Mouse (Mus musculus): Measurements from ENCODE around the gene Col27a1. TPM values are rescaled to one million over a fixed set of nuclear protein-coding genes. Genes with fewer than 3 reads are reported as not detected.

The Col27a1 gene
- polyA plus RNA-seq, 1 experiment from 2014 or later: 1.4 TPM

DNA sequence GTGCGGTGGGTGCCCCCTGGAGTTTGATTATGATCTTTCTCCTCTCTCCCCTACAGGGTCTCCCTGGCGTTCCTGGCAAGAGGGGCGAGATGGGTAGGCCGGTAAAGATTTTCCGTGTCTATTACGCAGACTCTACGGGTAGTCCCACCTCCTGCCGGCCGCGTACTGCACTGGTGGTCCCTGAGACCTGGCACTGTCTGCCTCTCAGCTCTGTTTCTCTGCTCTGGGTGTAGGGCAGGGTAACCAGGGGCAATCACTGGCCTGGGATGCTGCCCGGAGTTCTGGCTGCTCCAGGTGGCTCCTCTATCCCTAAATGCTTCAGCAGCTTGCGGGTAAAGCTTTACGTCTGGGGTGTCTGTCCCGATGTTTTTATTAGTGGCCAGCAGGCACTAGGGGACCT lies 44.3 kb downstream of the Col27a1 start:
- Histone ChIP-seq H3K4me2 (ENCODE audit: low read length) (no peak overlapping the region), H3K9me3 (ENCODE audit: control insufficient read depth, low read length) (no peaks in the 10 kb centered on the region), H3K4me3 (replicated peaks; ENCODE audit: low read depth, low read length) (no peak overlapping the region), H3K27me3 (ENCODE audit: control insufficient read depth, insufficient read depth, low read length) (no peaks in the 10 kb centered on the region), H3K27ac (replicated peaks; ENCODE audit: low read depth, low read length) (no peak overlapping the region), H3K4me1 (ENCODE audit: control insufficient read depth, insufficient read depth, low read length) (no peaks in the 10 kb centered on the region), H3K36me3 (ENCODE audit: control insufficient read depth, insufficient read depth, low read length) (no peaks in the 10 kb centered on the region), H3K9ac (replicated peaks; ENCODE audit: low read length) (no peak overlapping the region)
- ATAC-seq (ENCODE audit: low FRiP score, low TSS enrichment): no peak
- DNase-seq: no peak
- WGBS: 89% methylated on average over 14 of the region's 14 CpGs

DNA sequence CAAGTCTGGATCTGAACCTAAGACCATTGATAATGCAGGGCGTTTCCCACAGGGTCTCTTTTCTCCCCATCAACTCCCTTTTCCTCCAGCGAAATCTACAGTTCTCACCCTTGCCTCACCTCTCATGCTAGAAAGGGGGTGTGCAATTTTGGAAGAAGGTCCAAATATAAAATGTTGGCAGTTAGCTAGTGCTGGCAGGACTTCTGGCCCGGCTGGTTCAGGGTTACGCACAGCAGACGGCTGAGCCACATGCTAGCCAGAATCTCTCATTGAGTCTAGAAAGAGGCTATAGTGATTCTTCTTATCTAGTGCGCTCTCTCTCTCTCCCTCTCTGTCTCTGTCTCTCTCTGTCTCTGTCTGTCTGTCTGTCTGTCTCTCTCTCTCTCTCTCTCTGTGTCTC lies 45.3 kb downstream of the Col27a1 start:
- Histone ChIP-seq H3K27ac (replicated peaks; ENCODE audit: low read depth, low read length) (no peak overlapping the region), H3K4me3 (replicated peaks; ENCODE audit: low read depth, low read length) (no peak overlapping the region), H3K9ac (replicated peaks; ENCODE audit: low read length) (no peak overlapping the region), H3K27me3 (ENCODE audit: control insufficient read depth, insufficient read depth, low read length) (no peaks in the 10 kb centered on the region), H3K9me3 (ENCODE audit: control insufficient read depth, low read length) (no peaks in the 10 kb centered on the region), H3K4me2 (ENCODE audit: low read length) (no peak overlapping the region), H3K4me1 (ENCODE audit: control insufficient read depth, insufficient read depth, low read length) (no peaks in the 10 kb centered on the region), H3K36me3 (ENCODE audit: control insufficient read depth, insufficient read depth, low read length) (no peaks in the 10 kb centered on the region)
- WGBS: 94% methylated on average over 6 of the region's 6 CpGs
- ATAC-seq (ENCODE audit: low FRiP score, low TSS enrichment): no peak
- DNase-seq: no peak

DNA sequence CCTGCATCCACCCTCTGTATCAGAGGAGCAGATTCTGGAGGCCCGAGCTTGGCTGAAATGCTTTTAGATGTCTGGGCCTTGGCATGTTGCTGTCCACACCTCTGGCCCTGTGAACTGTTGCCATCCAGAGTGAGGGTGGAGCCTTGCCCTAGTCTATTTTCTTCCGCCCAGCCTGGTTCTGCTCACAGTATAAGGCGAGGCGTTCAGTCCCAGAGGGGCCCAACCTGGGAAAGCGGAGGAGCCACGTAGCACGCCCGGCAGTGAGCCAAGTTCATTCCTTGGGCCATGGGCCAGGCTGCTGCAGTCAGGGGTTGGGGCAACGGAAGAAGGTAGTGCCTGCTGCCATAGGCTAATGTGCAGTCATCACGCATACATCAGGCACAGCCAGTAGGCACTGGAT lies 46.7 kb downstream of the Col27a1 start:
- H3K9me3 ChIP-seq (ENCODE audit: control insufficient read depth, low read length): no peaks in the 10 kb centered on the region
- H3K27me3 ChIP-seq (ENCODE audit: control insufficient read depth, insufficient read depth, low read length): no peaks in the 10 kb centered on the region
- ATAC-seq (ENCODE audit: low FRiP score, low TSS enrichment): no peak
- H3K4me3 ChIP-seq (replicated peaks; ENCODE audit: low read depth, low read length): no peak overlapping the region
- WGBS: 89% methylated on average over 10 of the region's 10 CpGs
- no peak overlapping the region for H3K4me2 ChIP-seq (ENCODE audit: low read length)
- H3K27ac ChIP-seq (replicated peaks; ENCODE audit: low read depth, low read length): no peak overlapping the region
- DNase-seq: no peak
- no peaks in the 10 kb centered on the region for H3K36me3 ChIP-seq (ENCODE audit: control insufficient read depth, insufficient read depth, low read length)
- H3K4me1 ChIP-seq (ENCODE audit: control insufficient read depth, insufficient read depth, low read length): no peaks in the 10 kb centered on the region
- H3K9ac ChIP-seq (replicated peaks; ENCODE audit: low read length): no peak overlapping the region

DNA sequence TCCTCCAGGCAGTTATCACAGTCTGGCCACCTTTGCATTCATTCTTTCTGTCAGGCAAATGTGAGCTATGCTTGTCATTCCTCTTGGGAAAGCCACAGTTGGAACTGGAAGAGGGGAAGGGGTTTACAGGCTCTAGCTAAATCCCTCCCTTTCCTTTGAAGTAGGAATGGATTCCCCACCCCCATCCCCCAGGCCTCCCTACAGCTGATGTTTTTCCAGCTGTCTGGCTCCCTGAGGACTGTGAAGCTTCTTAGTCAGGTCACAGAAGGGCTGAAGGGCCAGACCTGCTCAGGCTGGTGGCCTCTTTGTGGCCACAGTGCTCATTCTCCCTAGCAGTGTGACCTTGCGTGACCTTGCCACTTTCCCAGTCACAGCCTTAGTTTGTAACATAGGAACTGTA lies 49.1 kb downstream of the Col27a1 start:
- no peak for ATAC-seq (ENCODE audit: low FRiP score, low TSS enrichment)
- Histone ChIP-seq H3K4me2 (ENCODE audit: low read length) (no peak overlapping the region), H3K4me3 (replicated peaks; ENCODE audit: low read depth, low read length) (no peak overlapping the region), H3K4me1 (ENCODE audit: control insufficient read depth, insufficient read depth, low read length) (no peaks in the 10 kb centered on the region), H3K36me3 (ENCODE audit: control insufficient read depth, insufficient read depth, low read length) (no peaks in the 10 kb centered on the region), H3K27ac (replicated peaks; ENCODE audit: low read depth, low read length) (no peak overlapping the region), H3K27me3 (ENCODE audit: control insufficient read depth, insufficient read depth, low read length) (no peaks in the 10 kb centered on the region), H3K9ac (replicated peaks; ENCODE audit: low read length) (no peak overlapping the region), H3K9me3 (ENCODE audit: control insufficient read depth, low read length) (no peaks in the 10 kb centered on the region)
- 60% methylated on average over 1 of the region's 1 CpGs for WGBS
- DNase-seq: peak; percentile 52

DNA sequence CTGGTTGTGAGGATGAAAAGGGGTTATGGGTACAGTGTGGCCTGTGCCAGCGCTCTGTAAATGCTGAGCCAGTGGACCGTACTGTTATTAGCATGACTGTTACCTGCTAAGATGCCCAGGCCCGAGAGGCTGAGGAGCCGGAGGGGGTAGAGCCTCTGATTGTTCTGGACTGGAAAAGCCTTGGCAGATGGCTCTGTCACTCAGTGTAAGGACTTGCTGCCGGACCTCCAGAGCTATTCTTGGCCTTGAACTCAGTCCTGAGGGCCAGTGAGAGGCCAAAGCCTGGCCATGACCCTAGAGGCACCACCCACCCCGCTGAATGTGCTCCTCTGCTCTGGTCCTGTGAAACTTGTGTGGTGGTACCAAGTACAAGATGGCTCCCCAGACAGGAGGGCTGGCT lies 52.5 kb downstream of the Col27a1 start:
- WGBS: 92% methylated on average over 6 of the region's 6 CpGs
- Histone ChIP-seq H3K9ac (replicated peaks; ENCODE audit: low read length) (no peak overlapping the region), H3K27me3 (ENCODE audit: control insufficient read depth, insufficient read depth, low read length) (no peaks in the 10 kb centered on the region), H3K36me3 (ENCODE audit: control insufficient read depth, insufficient read depth, low read length) (no peaks in the 10 kb centered on the region), H3K4me3 (replicated peaks; ENCODE audit: low read depth, low read length) (no peak overlapping the region), H3K4me1 (ENCODE audit: control insufficient read depth, insufficient read depth, low read length) (no peaks in the 10 kb centered on the region), H3K27ac (replicated peaks; ENCODE audit: low read depth, low read length) (no peak overlapping the region), H3K4me2 (ENCODE audit: low read length) (no peak overlapping the region), H3K9me3 (ENCODE audit: control insufficient read depth, low read length) (no peaks in the 10 kb centered on the region)
- no peak for DNase-seq
- ATAC-seq (ENCODE audit: low FRiP score, low TSS enrichment): no peak

DNA sequence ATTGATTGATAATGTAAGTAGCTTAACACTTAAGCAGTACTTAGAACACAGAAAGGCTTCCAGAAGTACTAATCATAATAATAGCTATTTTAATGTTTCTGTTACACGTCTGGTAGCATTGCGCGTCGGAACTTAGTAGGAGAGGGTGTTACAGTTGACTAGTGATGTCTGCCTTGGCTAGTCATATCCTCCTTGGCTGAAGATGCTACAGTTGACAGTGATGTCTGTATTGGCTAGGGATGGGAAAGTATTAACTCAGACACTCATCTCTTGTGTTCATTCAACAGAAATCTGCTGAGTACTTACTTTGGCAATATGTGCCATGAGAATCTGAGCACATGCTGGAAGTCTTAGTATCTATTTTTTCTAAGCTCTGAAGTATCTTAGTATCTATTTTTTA lies 53.3 kb downstream of the Col27a1 start:
- DNase-seq: no peak
- H3K9ac ChIP-seq (replicated peaks; ENCODE audit: low read length): no peak overlapping the region

DNA sequence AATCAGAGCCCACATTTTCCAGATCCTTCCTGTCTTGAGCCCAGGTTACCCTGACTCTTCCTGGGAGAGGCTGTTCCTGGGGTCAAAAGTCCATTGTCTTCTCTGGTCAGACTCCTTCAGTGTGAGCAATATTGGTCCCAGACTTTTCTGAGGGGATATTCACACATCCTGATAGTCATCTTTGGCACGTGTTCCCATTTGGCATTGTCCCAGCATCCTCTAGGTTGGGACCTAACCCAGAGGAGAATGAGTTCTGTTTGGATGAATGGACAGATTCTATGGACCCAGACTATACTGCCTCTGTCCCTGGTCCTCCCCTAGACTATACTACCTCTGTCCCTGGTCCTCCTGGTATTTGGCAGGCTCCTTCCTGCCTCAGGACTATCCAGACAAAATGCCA lies 53.8 kb downstream of the Col27a1 start:
- no peak overlapping the region for H3K27ac ChIP-seq (replicated peaks; ENCODE audit: low read depth, low read length)
- H3K36me3 ChIP-seq (ENCODE audit: control insufficient read depth, insufficient read depth, low read length): no peaks in the 10 kb centered on the region
- no peaks in the 10 kb centered on the region for H3K9me3 ChIP-seq (ENCODE audit: control insufficient read depth, low read length)
- H3K27me3 ChIP-seq (ENCODE audit: control insufficient read depth, insufficient read depth, low read length): no peaks in the 10 kb centered on the region
- 84% methylated on average over 1 of the region's 1 CpGs for WGBS
- DNase-seq (no peak), ATAC-seq (ENCODE audit: low FRiP score, low TSS enrichment) (no peak)
- H3K4me2 ChIP-seq (ENCODE audit: low read length): no peak overlapping the region
- no peak overlapping the region for H3K9ac ChIP-seq (replicated peaks; ENCODE audit: low read length)
- no peaks in the 10 kb centered on the region for H3K4me1 ChIP-seq (ENCODE audit: control insufficient read depth, insufficient read depth, low read length)
- no peak overlapping the region for H3K4me3 ChIP-seq (replicated peaks; ENCODE audit: low read depth, low read length)

More for the DNA sequence above, 53.3 kb downstream of the Col27a1 start:
- ATAC-seq (ENCODE audit: low FRiP score, low TSS enrichment): no peak
- Histone ChIP-seq H3K4me1 (ENCODE audit: control insufficient read depth, insufficient read depth, low read length) (no peaks in the 10 kb centered on the region), H3K36me3 (ENCODE audit: control insufficient read depth, insufficient read depth, low read length) (no peaks in the 10 kb centered on the region), H3K9me3 (ENCODE audit: control insufficient read depth, low read length) (no peaks in the 10 kb centered on the region), H3K4me2 (ENCODE audit: low read length) (no peak overlapping the region), H3K4me3 (replicated peaks; ENCODE audit: low read depth, low read length) (no peak overlapping the region), H3K27ac (replicated peaks; ENCODE audit: low read depth, low read length) (no peak overlapping the region), H3K27me3 (ENCODE audit: control insufficient read depth, insufficient read depth, low read length) (no peaks in the 10 kb centered on the region)
- WGBS: 97% methylated on average over 4 of the region's 4 CpGs

DNA sequence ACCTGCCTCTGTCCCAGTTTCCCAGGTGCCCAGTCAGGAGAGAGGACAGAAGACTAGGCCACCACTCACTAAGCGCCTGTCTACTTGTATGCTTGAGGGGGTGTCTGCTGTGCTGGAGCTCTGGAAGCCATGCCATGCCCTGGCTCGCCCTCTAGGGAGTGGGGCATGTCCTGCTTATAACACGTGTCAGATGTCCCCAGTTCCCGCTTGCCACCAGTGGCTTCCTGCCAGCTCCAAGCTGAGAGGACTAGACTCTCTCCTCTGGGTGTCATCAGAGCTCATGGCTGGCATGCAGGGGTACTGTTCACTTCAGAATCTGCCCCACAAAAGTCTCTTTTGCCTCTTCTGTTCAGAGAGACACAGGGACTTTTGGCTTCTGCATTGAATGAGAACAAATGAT lies 55.0 kb downstream of the Col27a1 start:
- no peak overlapping the region for H3K4me2 ChIP-seq (ENCODE audit: low read length)
- no peak for DNase-seq
- H3K4me3 ChIP-seq (replicated peaks; ENCODE audit: low read depth, low read length): no peak overlapping the region
- ATAC-seq (ENCODE audit: low FRiP score, low TSS enrichment): no peak
- no peaks in the 10 kb centered on the region for H3K9me3 ChIP-seq (ENCODE audit: control insufficient read depth, low read length)
- no peak overlapping the region for H3K9ac ChIP-seq (replicated peaks; ENCODE audit: low read length)
- no peaks in the 10 kb centered on the region for H3K4me1 ChIP-seq (ENCODE audit: control insufficient read depth, insufficient read depth, low read length)
- no peak overlapping the region for H3K27ac ChIP-seq (replicated peaks; ENCODE audit: low read depth, low read length)
- WGBS: 79% methylated on average over 4 of the region's 4 CpGs
- no peaks in the 10 kb centered on the region for H3K27me3 ChIP-seq (ENCODE audit: control insufficient read depth, insufficient read depth, low read length)
- H3K36me3 ChIP-seq (ENCODE audit: control insufficient read depth, insufficient read depth, low read length): no peaks in the 10 kb centered on the region

DNA sequence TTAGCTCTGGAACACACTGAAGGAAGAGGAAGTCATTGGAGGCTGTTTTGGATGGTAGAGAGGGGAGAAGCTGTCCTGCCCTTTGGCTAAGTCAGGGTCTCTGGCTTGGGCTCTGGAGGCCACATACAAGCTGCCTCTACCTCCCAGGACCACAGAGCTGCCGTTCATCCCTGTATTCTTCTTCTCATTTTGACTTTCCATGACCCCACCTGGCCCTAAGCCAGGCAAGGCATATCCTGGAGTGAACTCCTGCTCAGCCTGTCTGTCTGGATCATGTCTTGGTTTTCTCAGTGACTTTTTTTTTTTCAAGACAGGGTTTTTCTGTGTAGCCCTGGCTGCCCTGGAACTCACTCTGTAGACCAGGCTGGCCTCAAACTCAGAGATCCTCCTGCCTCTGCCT lies 60.7 kb downstream of the Col27a1 start:
- ATAC-seq (ENCODE audit: low FRiP score, low TSS enrichment) (no peak), DNase-seq (no peak)
- no peak overlapping the region for H3K9ac ChIP-seq (replicated peaks; ENCODE audit: low read length)
- no peak overlapping the region for H3K27ac ChIP-seq (replicated peaks; ENCODE audit: low read depth, low read length)
- no peaks in the 10 kb centered on the region for H3K4me1 ChIP-seq (ENCODE audit: control insufficient read depth, insufficient read depth, low read length)
- WGBS: 79% methylated on average over 1 of the region's 1 CpGs
- no peaks in the 10 kb centered on the region for H3K36me3 ChIP-seq (ENCODE audit: control insufficient read depth, insufficient read depth, low read length)
- no peaks in the 10 kb centered on the region for H3K9me3 ChIP-seq (ENCODE audit: control insufficient read depth, low read length)
- H3K4me2 ChIP-seq (ENCODE audit: low read length): no peak overlapping the region
- H3K4me3 ChIP-seq (replicated peaks; ENCODE audit: low read depth, low read length): no peak overlapping the region
- no peaks in the 10 kb centered on the region for H3K27me3 ChIP-seq (ENCODE audit: control insufficient read depth, insufficient read depth, low read length)

All from midbrain, embryonic 14.5 days (tissue).